Mouse (Mus musculus) heart, embryonic 11.5 days (tissue): ENCODE measurements around the gene Gm3448. TPM values are rescaled to one million over a fixed set of nuclear protein-coding genes. Genes with fewer than 3 reads are reported as not detected.

Experiments
- ATAC-seq: fragments of 200-750 bp; cut with Nextera tagmentation; replicated peaks from 2 replicates; pipeline ENCODE4 v1.8.0; 2017; ENCODE audit warnings: moderate library complexity; ENCODE audit not compliant: insufficient number of reproducible peaks, low FRiP score, low TSS enrichment
- H3K27ac ChIP-seq: fragments of 300-500 bp; sonication (generic); 2 replicates; pipeline ENCODE4 v1.5.1; 2014; ENCODE audit warnings: mild to moderate bottlenecking, low read depth, low read length
- H3K27me3 ChIP-seq: fragments of 300-500 bp; sonication (generic); 2 replicates; pipeline ENCODE4 v1.6.1; 2014; ENCODE audit warnings: mild to moderate bottlenecking, low read length, mixed read lengths; ENCODE audit not compliant: control insufficient read depth, insufficient read depth
- H3K36me3 ChIP-seq: fragments of 300-500 bp; sonication (generic); 2 replicates; pipeline ENCODE4 v1.6.1; 2014; ENCODE audit warnings: mild to moderate bottlenecking, low read length, moderate library complexity, mixed read lengths; ENCODE audit not compliant: control insufficient read depth, insufficient read depth
- H3K4me1 ChIP-seq: fragments of 300-500 bp; sonication (generic); 2 replicates; pipeline ENCODE4 v1.6.1; 2014; ENCODE audit warnings: low read length; ENCODE audit not compliant: control insufficient read depth, insufficient read depth
- H3K4me2 ChIP-seq: fragments of 300-500 bp; sonication (generic); 2 replicates; pipeline ENCODE4 v1.6.1; 2014; ENCODE audit warnings: mild to moderate bottlenecking, moderate library complexity
- H3K4me3 ChIP-seq: fragments of 300-500 bp; sonication (generic); 2 replicates; pipeline ENCODE4 v1.5.1; 2014; ENCODE audit warnings: low read depth, low read length
- H3K9ac ChIP-seq: fragments of 300-500 bp; sonication (generic); 2 replicates; pipeline ENCODE4 v1.6.1; 2014; ENCODE audit warnings: mild to moderate bottlenecking, low read depth, low read length, moderate library complexity
- H3K9me3 ChIP-seq: fragments of 300-500 bp; sonication (generic); replicated peaks from 2 replicates; pipeline ENCODE4 v1.6.1; 2016; ENCODE audit warnings: low read length; ENCODE audit not compliant: control insufficient read depth
- WGBS: fragments of 180-500 bp; shearing (Covaris S2); extraction: QIAGEN DNeasy Blood & Tissue Kit; methylation state at CpG from one replicate; pipeline ENCODE4 v1.1.7; 2014; ENCODE audit not compliant: insufficient replicate concordance; 5-methylcytosine and 5-hydroxymethylcytosine counted together
- polyA plus RNA-seq: library from polyadenylated mRNA; unstranded; fragments of >200 nt; fragmentation: Nextera tagmentation; extraction: Ambion mirVana; gene quantifications from 2 replicates; pipeline ENCODE4 v1.2.1, GENCODE M21; 2014

Gene Gm3448
- polyA plus RNA-seq, 1 experiment from 2014 or later: 2.9 TPM

GRCm38 (mm10) chr17:14958686-14959327 lies 82.5 kb downstream of the Gm3448 start:
- WGBS: 85% methylated on average over 5 of the region's 5 CpGs
- no peaks in the 10 kb centered on the region for H3K9me3 ChIP-seq
- no peak for ATAC-seq
- H3K4me2 ChIP-seq: no peak overlapping the region
- no peak overlapping the region for H3K27ac ChIP-seq
- H3K27me3 ChIP-seq: no peaks in the 10 kb centered on the region
- H3K9ac ChIP-seq: no peak overlapping the region
- peaks cover 3% of the 10 kb centered on the region; the same call in 1 of the 2 replicates for H3K36me3 ChIP-seq
- H3K4me3 ChIP-seq: no peak overlapping the region
- H3K4me1 ChIP-seq: peaks cover 6% of the 10 kb centered on the region

- WGBS: 79% methylated on average over 8 of the region's 8 CpGs
- Histone ChIP-seq H3K27ac (no peak overlapping the region), H3K9ac (no peak overlapping the region), H3K4me1 (no peaks in the 10 kb centered on the region), H3K4me3 (no peak overlapping the region), H3K27me3 (no peaks in the 10 kb centered on the region), H3K9me3 (no peaks in the 10 kb centered on the region), H3K36me3 (peaks cover 19% of the 10 kb centered on the region), H3K4me2 (no peak overlapping the region)
- no peak for ATAC-seq
These were observed 87.9 kb downstream of the Gm3448 start for GRCm38 (mm10) chr17:14953452-14953851.

- Histone ChIP-seq H3K27ac (no peak overlapping the region), H3K27me3 (no peaks in the 10 kb centered on the region), H3K9ac (no peak overlapping the region), H3K36me3 (peaks cover 27% of the 10 kb centered on the region), H3K9me3 (no peaks in the 10 kb centered on the region), H3K4me1 (peaks cover 7% of the 10 kb centered on the region), H3K4me2 (no peak overlapping the region), H3K4me3 (no peak overlapping the region)
- WGBS: 78% methylated on average over 7 of the region's 7 CpGs
- no peak for ATAC-seq
These were observed 92.0 kb downstream of the Gm3448 start for GRCm38 (mm10) chr17:14949161-14949827.

Other genes starting within 250 kb of the Gm3448 start
- 5.1 and 5.5 TPM in 2 replicates for gene Wdr27, start 98.4 kb downstream of the Gm3448 start, polyA plus RNA-seq
- 33.2 and 38.6 TPM in 2 replicates for gene 1600012H06Rik, start 98.4 kb downstream of the Gm3448 start, polyA plus RNA-seq
- 29.4 and 36.7 TPM in 2 replicates for gene Phf10, start 80.3 kb downstream of the Gm3448 start, polyA plus RNA-seq
- 6.6 and 7.2 TPM in 2 replicates for gene 9030025P20Rik, start 63.1 kb downstream of the Gm3448 start, polyA plus RNA-seq
- not detected in 2 replicates for gene Gm3417, start 62.7 kb downstream of the Gm3448 start, polyA plus RNA-seq
- 3.6 and 4.1 TPM in 2 replicates for gene Gm3435, start 31.4 kb downstream of the Gm3448 start, polyA plus RNA-seq
- gene Ermard, start 329 bp downstream of the Gm3448 start, polyA plus RNA-seq: 61.0 and 62.8 TPM in 2 replicates
- 0.97 TPM in 1 of 2 replicates, not detected in the other for gene Tcte3, start within 50 bp of the Gm3448 start, polyA plus RNA-seq